Mouse (Mus musculus) kidney, adult 2 months (tissue): ENCODE results near the gene Insm2. TPM values are rescaled to one million over a fixed set of nuclear protein-coding genes. Genes with fewer than 3 reads are reported as not detected.

Experiments
- DNase-seq: peaks from one replicate; pipeline ENCODE4 v3.0.0; 2021
- H3K27ac ChIP-seq: fragments of 200-500 bp; 2 replicates; pipeline ENCODE4 v1.5.1; 2012; ENCODE audit warnings: low read depth, low read length, control low read depth, inconsistent platforms; ENCODE audit not compliant: insufficient read depth
- H3K27me3 ChIP-seq: fragments of 200-500 bp; replicated peaks from 2 replicates; pipeline ENCODE4 v1.6.1; 2012; ENCODE audit warnings: mild to moderate bottlenecking, moderate library complexity, low read length, inconsistent platforms; ENCODE audit not compliant: control insufficient read depth, insufficient read depth
- H3K36me3 ChIP-seq: fragments of 200-500 bp; 2 replicates; pipeline ENCODE4 v1.6.1; 2012; ENCODE audit warnings: mild to moderate bottlenecking, moderate library complexity, low read length, inconsistent platforms; ENCODE audit not compliant: control insufficient read depth, insufficient read depth
- H3K4me1 ChIP-seq: fragments of 200-500 bp; 2 replicates; pipeline ENCODE4 v1.6.1; 2011; ENCODE audit warnings: low read length; ENCODE audit not compliant: control insufficient read depth, insufficient read depth
- H3K4me3 ChIP-seq: fragments of 200-500 bp; 2 replicates; pipeline ENCODE4 v1.5.1; 2011; ENCODE audit warnings: mild to moderate bottlenecking, low read depth, low read length, control low read depth; ENCODE audit not compliant: insufficient read depth
- CTCF ChIP-seq: fragments of 200-500 bp; conservative IDR thresholded peaks from 2 replicates; pipeline ENCODE4 v1.5.1; 2011; ENCODE audit warnings: low read depth, mild to moderate bottlenecking, control low read depth, low read length, moderate library complexity, mixed read lengths; ENCODE audit not compliant: insufficient read depth, insufficient read length
- POLR2A ChIP-seq: fragments of 200-500 bp; IDR thresholded peaks from one replicate; pipeline ENCODE4 v1.6.1; 2011; ENCODE audit warnings: low read depth, low read length, control low read depth
- WGBS: fragments of 180-500 bp; shearing (Covaris S2); methylation state at CpG from one replicate; pipeline ENCODE4 v1.1.7; 2018; 5-methylcytosine and 5-hydroxymethylcytosine counted together
- polyA plus RNA-seq: library from polyadenylated mRNA; depleted of rRNA; stranded (reverse); fragments of >200 nt; gene quantifications from 2 replicates; pipeline ENCODE4 v1.2.3, GENCODE M21; 2012; rRNA removed

Insm2 gene
- polyA plus RNA-seq, 1 experiment = 0.09 TPM

GRCm38 (mm10) chr12:55648011-55648525 lies 48.8 kb downstream of the Insm2 start:
- no peak for TF ChIP-seq CTCF
- no peak for TF ChIP-seq POLR2A
- Histone ChIP-seq H3K4me1 (no peaks in the 10 kb centered on the region), H3K27ac (no peak overlapping the region), H3K36me3 (no peaks in the 10 kb centered on the region), H3K4me3 (no peak overlapping the region), H3K27me3 (no peaks in the 10 kb centered on the region)
- DNase-seq = no peak
- WGBS = 90% methylated on average over 7 of the region's 7 CpGs

Other genes with a start within 250 kb of the Insm2 start
- 48.5 and 80.2 TPM in 2 replicates for gene Psma6, start 215.2 kb upstream of the Insm2 start, polyA plus RNA-seq
- 90.0 and 93.3 TPM in 2 replicates for gene Nfkbia, start 106.8 kb upstream of the Insm2 start, polyA plus RNA-seq
- 0.06 and 0.15 TPM in 2 replicates for gene Aldoart2, start 34.2 kb upstream of the Insm2 start, polyA plus RNA-seq
- gene Ralgapa1, start 221.7 kb downstream of the Insm2 start, polyA plus RNA-seq = 20.2 and 24.3 TPM in 2 replicates
- 11.3 and 15.1 TPM in 2 replicates for gene Brms1l, start 236.9 kb downstream of the Insm2 start, polyA plus RNA-seq